Mouse (Mus musculus) hindbrain, postnatal 0 days (tissue): ENCODE results near the gene Yif1a. TPM values are rescaled to one million over a fixed set of nuclear protein-coding genes. Genes with fewer than 3 reads are reported as not detected.

Source experiments
- ATAC-seq: fragments of 200-750 bp; cut with Nextera tagmentation; 2 replicates; pipeline ENCODE4 v1.8.0; 2017; ENCODE audit warnings: mild to moderate bottlenecking, moderate TSS enrichment, moderate library complexity
- DNase-seq: peaks from one replicate; pipeline ENCODE4 v3.0.0-alpha.2; 2015; ENCODE audit warnings: low spot score
- H3K27ac ChIP-seq: fragments of 300-500 bp; sonication (generic); 2 replicates; pipeline ENCODE4 v1.5.1; 2014; ENCODE audit warnings: mild to moderate bottlenecking
- H3K27me3 ChIP-seq: fragments of 300-500 bp; sonication (generic); 2 replicates; pipeline ENCODE4 v1.6.1; 2014; ENCODE audit warnings: low read length, mixed read lengths; ENCODE audit not compliant: insufficient read depth
- H3K36me3 ChIP-seq: fragments of 300-500 bp; sonication (generic); 2 replicates; pipeline ENCODE4 v1.6.1; 2014; ENCODE audit warnings: low read length, mixed read lengths; ENCODE audit not compliant: insufficient read depth
- H3K4me1 ChIP-seq: fragments of 300-500 bp; sonication (generic); 2 replicates; pipeline ENCODE4 v1.6.1; 2014; ENCODE audit warnings: antibody characterized with exemption, low read length, mixed read lengths; ENCODE audit not compliant: insufficient read depth
- H3K4me2 ChIP-seq: fragments of 300-500 bp; sonication (generic); 2 replicates; pipeline ENCODE4 v1.6.1; 2014; ENCODE audit warnings: low read depth, mild to moderate bottlenecking, low read length, moderate library complexity, mixed read lengths
- H3K4me3 ChIP-seq: fragments of 300-500 bp; sonication (generic); 2 replicates; pipeline ENCODE4 v1.5.1; 2014; ENCODE audit warnings: low read length
- H3K9ac ChIP-seq: fragments of 300-500 bp; sonication (generic); replicated peaks from 2 replicates; pipeline ENCODE4 v1.6.1; 2014; ENCODE audit warnings: mild to moderate bottlenecking, low read length, moderate library complexity, mixed read lengths
- H3K9me3 ChIP-seq: fragments of 300-500 bp; sonication (generic); 2 replicates; pipeline ENCODE4 v1.6.1; 2016; ENCODE audit warnings: low read length, mixed read lengths
- CTCF ChIP-seq: IDR thresholded peaks from 2 replicates; pipeline ENCODE4 v1.5.1; 2016; ENCODE audit warnings: antibody characterized with exemption, control low read depth, low read depth
- WGBS: fragments of 180-500 bp; shearing (Covaris S2); extraction: QIAGEN DNeasy Blood & Tissue Kit; methylation state at CpG from one replicate; pipeline ENCODE4 v1.1.7; 2014; 5-methylcytosine and 5-hydroxymethylcytosine counted together
- polyA plus RNA-seq: library from polyadenylated mRNA; unstranded; fragments of >200 nt; fragmentation: Nextera tagmentation; extraction: Ambion mirVana; gene quantifications from 2 replicates; pipeline ENCODE4 v1.2.1, GENCODE M21; 2015
- total RNA-seq: library from RNA; depleted of rRNA; stranded (reverse); fragments of >200 nt; gene quantifications from 2 replicates; pipeline ENCODE4 v1.2.3, GENCODE M21; 2014

Gene Yif1a
- total and polyA plus RNA-seq, 2 experiments from 2014 or later = 68.0 to 69.0 TPM

GRCm38 (mm10) chr19:5117494-5118383 is 29.4 kb downstream of the Yif1a start:
- H3K27ac ChIP-seq = peak overlapping the region; percentile 95
- ATAC-seq (peak; percentile 91), DNase-seq (peak; percentile 95)
- peak overlapping the region; percentile 83 for H3K4me2 ChIP-seq
- WGBS = under 1% methylated on average over 75 of the region's 83 CpGs
- H3K27me3 ChIP-seq = no peaks in the 10 kb centered on the region
- peaks cover 4% of the 10 kb centered on the region; the same call in 1 of the 2 replicates for H3K4me1 ChIP-seq
- no peaks in the 10 kb centered on the region for H3K9me3 ChIP-seq
- TF ChIP-seq CTCF = peak; percentile 95
- H3K9ac ChIP-seq = peak overlapping the region; percentile 75
- H3K36me3 ChIP-seq = peaks cover 1% of the 10 kb centered on the region; the same call in 1 of the 2 replicates
- peak overlapping the region; percentile 83 for H3K4me3 ChIP-seq

GRCm38 (mm10) chr19:5118384-5118698 is 30.0 kb downstream of the Yif1a start, which contains the start of gene Klc2:
TSS of gene Klc2 (minus strand) at chr19:5118560.
- H3K4me1 ChIP-seq = peaks cover 4% of the 10 kb centered on the region; the same call in 1 of the 2 replicates
- DNase-seq (no peak), ATAC-seq (no peak; the same call in 1 of the 2 replicates)
- H3K4me2 ChIP-seq = peak within 1 kb of the TSS; percentile 83
- H3K27me3 ChIP-seq = no peaks in the 10 kb centered on the region
- H3K27ac ChIP-seq = peak within 1 kb of the TSS; percentile 95
- H3K9me3 ChIP-seq = no peaks in the 10 kb centered on the region
- peak within 1 kb of the TSS; percentile 83 for H3K4me3 ChIP-seq
- no peak for TF ChIP-seq CTCF
- no peaks in the 10 kb centered on the region for H3K36me3 ChIP-seq
- H3K9ac ChIP-seq = peak within 1 kb of the TSS; percentile 75
- WGBS = 2% methylated on average over 18 of the region's 18 CpGs

- no peaks in the 10 kb centered on the region for H3K36me3 ChIP-seq
- WGBS = 70% methylated on average over 10 of the region's 10 CpGs
- ATAC-seq (no peak), DNase-seq (no peak)
- no peak overlapping the region for H3K4me2 ChIP-seq
- no peak overlapping the region for H3K9ac ChIP-seq
- no peaks in the 10 kb centered on the region for H3K4me1 ChIP-seq
- no peaks in the 10 kb centered on the region for H3K9me3 ChIP-seq
- no peak for TF ChIP-seq CTCF
- H3K4me3 ChIP-seq = no peak overlapping the region
- no peak overlapping the region for H3K27ac ChIP-seq
- no peaks in the 10 kb centered on the region for H3K27me3 ChIP-seq
These were observed 34.2 kb downstream of the Yif1a start for GRCm38 (mm10) chr19:5122492-5122891.

- Histone ChIP-seq H3K4me2 (no peak overlapping the region), H3K4me3 (no peak overlapping the region), H3K9me3 (no peaks in the 10 kb centered on the region), H3K36me3 (no peaks in the 10 kb centered on the region), H3K27me3 (no peaks in the 10 kb centered on the region), H3K27ac (no peak overlapping the region), H3K4me1 (no peaks in the 10 kb centered on the region), H3K9ac (no peak overlapping the region)
- WGBS = 85% methylated on average over 3 of the region's 3 CpGs
- ATAC-seq (no peak), DNase-seq (no peak)
- TF ChIP-seq CTCF = no peak
These were observed 34.9 kb downstream of the Yif1a start for GRCm38 (mm10) chr19:5123241-5123640.

- Histone ChIP-seq H3K9ac (no peak overlapping the region), H3K4me3 (no peak overlapping the region), H3K36me3 (no peaks in the 10 kb centered on the region), H3K4me1 (no peaks in the 10 kb centered on the region), H3K27me3 (no peaks in the 10 kb centered on the region), H3K27ac (peak overlapping the region; percentile 48), H3K9me3 (no peaks in the 10 kb centered on the region), H3K4me2 (no peak overlapping the region)
- no peak for TF ChIP-seq CTCF
- WGBS = 67% methylated on average over 7 of the region's 7 CpGs
- DNase-seq (peak; percentile 74), ATAC-seq (peak; percentile 64)
These were observed 35.8 kb downstream of the Yif1a start for GRCm38 (mm10) chr19:5124055-5124614.

- no peaks in the 10 kb centered on the region for H3K27me3 ChIP-seq
- no peak overlapping the region for H3K27ac ChIP-seq
- WGBS = 38% methylated on average over 1 of the region's 1 CpGs
- peaks cover 14% of the 10 kb centered on the region for H3K36me3 ChIP-seq
- no peak overlapping the region for H3K4me2 ChIP-seq
- no peaks in the 10 kb centered on the region for H3K9me3 ChIP-seq
- DNase-seq = peak; percentile 41
- ATAC-seq = no peak
- no peak overlapping the region for H3K4me3 ChIP-seq
- TF ChIP-seq CTCF = peak; percentile 62
- no peaks in the 10 kb centered on the region for H3K4me1 ChIP-seq
- no peak overlapping the region for H3K9ac ChIP-seq
These were observed 41.4 kb downstream of the Yif1a start for GRCm38 (mm10) chr19:5129770-5130169.
